Mouse (Mus musculus) layer of hippocampus, postnatal 10 days (tissue): Measurements from ENCODE around the gene Rb1. TPM values are rescaled to one million over a fixed set of nuclear protein-coding genes. Genes with fewer than 3 reads are reported as not detected.

Experiments used
- DNase-seq, 2 experiments: peaks; one replicate each; pipeline ENCODE4 v3.0.0; 2021; ENCODE audit warnings: low spot score in 2 of 2
- microRNA-seq, 2 experiments: library from miRNA; unstranded; fragments of <30 nt; microRNA quantifications; one replicate each; pipeline ENCODE4 v1.2.0; 2021
- total RNA-seq, 2 experiments: library from RNA; stranded (reverse); gene quantifications; 2 replicates each; pipeline ENCODE4 v1.2.3; 2021

Rb1 gene
- total RNA-seq, 2 experiments from 2014 or later = 42.4 to 49.7 TPM

DNA sequence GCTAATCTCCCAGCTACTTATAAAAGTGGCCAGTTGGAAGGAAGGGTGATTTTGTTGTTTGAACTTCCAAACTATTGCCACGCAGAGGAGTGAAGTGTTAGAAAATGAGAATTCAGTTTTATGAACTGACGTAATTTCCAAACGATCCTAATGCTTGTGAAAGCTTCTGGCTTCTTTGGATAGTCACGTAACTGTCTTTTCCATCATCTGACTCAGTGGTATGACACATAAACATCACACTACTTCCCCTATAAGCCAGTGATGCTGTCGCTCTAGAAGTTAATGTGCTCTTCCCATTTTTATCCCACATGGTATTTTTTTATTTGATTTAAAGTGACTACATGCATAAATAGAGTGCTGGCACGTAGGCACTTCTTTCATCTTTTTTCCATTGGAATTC lies 157.0 kb downstream of the Rb1 start:
- no peak for DNase-seq

DNA sequence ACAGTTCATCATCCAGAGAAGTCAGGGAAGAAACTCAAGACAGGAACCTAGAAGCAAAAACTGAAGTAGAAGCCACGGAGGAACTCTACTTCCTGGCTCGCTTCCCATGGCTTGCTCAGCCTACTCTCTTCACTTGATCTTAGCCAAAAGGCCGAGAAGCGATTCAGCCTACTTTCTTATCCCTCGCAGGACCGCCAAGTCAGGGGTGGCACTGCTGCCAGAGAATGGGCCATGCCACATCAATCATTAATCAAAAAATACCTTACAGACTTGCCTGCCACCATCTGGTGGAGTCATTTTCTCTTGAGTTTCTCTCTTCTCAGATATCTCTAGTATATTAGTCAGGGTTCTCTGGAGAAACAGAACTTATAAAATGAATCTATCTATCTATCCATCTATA lies 160.5 kb downstream of the Rb1 start:
- no peak for DNase-seq

GRCm38 (mm10) chr14:73163363-73163998 lies 162.1 kb downstream of the Rb1 start:
- no peak for DNase-seq

- no peak for DNase-seq
These were observed 163.3 kb downstream of the Rb1 start for GRCm38 (mm10) chr14:73162192-73162800.

GRCm38 (mm10) chr14:73161303-73161702 lies 164.3 kb downstream of the Rb1 start:
- no peak for DNase-seq

DNA sequence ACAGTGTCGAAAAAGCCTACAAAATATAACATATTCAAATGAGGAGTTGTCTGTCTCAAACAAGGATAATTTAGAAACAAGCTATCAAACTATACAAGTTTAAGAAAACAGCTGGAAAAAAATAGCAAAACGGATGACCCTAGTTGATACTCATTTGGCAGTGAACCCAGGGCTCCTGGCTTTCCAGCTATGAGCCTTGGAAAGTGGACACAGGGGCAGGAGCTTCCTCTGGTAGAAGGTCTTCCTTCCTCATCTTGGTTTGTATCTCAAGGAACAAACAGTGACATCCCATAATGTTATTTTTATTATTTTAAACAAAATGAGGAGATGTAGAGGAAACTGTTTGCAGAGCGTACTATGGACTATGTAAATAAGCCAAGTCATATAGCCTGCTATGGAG lies 177.5 kb downstream of the Rb1 start:
- no peak for DNase-seq

GRCm38 (mm10) chr14:73146721-73147120 lies 178.9 kb downstream of the Rb1 start:
- no peak for DNase-seq

DNA sequence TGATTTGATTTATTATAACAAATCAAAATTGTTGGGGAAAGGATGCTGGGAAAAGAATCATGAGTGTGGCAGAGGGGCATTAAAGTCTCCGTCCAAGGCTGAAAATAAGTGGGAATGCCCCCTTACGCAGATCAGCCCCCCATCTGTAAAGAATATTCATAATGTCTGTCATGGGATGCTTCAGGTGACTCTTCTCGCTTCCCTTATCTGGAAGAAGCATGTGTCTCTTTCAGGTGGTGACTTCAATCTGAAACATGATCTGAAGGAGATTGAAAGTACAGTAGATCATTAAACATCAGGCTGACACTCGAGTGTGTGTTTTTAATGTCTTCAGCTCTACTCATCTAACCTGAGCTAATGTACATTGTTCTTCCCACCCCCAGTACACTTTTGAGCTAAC lies 180.1 kb downstream of the Rb1 start:
- DNase-seq = no peak

- no peak for DNase-seq
These were observed 181.8 kb downstream of the Rb1 start for GRCm38 (mm10) chr14:73143710-73144420.

GRCm38 (mm10) chr14:73142896-73143709 lies 182.5 kb downstream of the Rb1 start:
- peak; percentile 81 to 85 for DNase-seq

DNA sequence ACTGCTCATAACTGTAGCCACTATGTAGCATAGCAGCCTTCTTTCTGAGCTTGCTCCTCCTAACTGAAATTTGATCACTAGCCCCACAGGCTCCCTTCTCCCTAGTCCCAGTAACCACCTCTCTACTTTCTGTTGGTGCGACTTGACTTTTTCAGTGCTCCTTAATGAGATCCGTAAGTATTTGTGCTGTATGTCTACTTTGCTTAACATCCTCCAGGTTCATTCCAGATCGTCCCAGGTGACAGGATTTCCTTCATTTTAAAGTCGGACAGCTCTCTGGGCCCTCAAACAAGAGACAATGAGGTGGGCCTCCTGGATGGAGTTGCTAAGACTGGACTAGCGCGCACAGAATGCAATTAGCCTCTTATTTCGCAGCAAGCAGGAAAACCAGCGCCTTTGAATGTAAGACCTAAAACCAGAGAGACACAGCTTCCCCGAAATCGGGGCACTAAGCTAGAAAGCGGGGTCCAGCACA lies 183.2 kb downstream of the Rb1 start:
- DNase-seq = no peak

GRCm38 (mm10) chr14:73141800-73142199 lies 183.8 kb downstream of the Rb1 start:
- DNase-seq = no peak

GRCm38 (mm10) chr14:73139866-73140265 lies 185.8 kb downstream of the Rb1 start:
- DNase-seq = no peak

DNA sequence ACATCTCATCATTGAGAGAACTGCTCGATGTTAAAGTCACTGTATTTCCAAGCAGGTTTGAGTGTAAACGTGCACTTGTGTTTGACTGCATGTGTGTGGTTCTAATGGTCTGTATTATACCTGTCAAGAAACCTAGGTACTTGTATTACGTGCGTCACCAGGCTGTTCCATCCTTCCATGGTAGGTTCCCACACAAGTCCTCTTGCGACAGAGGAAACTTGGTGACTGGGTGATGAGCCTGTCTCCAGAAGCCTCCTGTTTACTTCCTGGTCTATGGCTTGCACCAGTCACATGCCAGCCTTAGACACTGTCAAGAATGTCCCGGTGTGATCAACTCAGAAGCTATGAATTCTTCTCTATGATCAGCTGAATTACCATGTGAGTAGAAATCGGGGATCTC lies 187.1 kb downstream of the Rb1 start:
- no peak for DNase-seq

GRCm38 (mm10) chr14:73137234-73137633 lies 188.4 kb downstream of the Rb1 start:
- no peak for DNase-seq

Small RNAs within 50 kb of the gene (microRNA-seq; reads per million reads assigned to microRNA genes)
- gene Mir687 = 0 reads per million in 2 experiments

Other genes starting within 250 kb of the Rb1 start
- 10 to 100 TPM; 33.0 to 33.1 TPM for gene Rcbtb2, start 202.8 kb downstream of the Rb1 start, total RNA-seq
- gene Lpar6, start 87.9 kb downstream of the Rb1 start, total RNA-seq = 1 to 10 TPM; 1.8 TPM
- 100 to 1,000 TPM; 792 to 848 TPM for gene Itm2b, start 59.5 kb upstream of the Rb1 start, total RNA-seq
- 10 to 100 TPM; 34.0 to 35.7 TPM for gene Med4, start 184.2 kb upstream of the Rb1 start, total RNA-seq
- gene Sucla2, start 199.5 kb upstream of the Rb1 start, total RNA-seq = 100 to 1,000 TPM; 136 to 151 TPM
- gene Nudt15, start 222.4 kb upstream of the Rb1 start, total RNA-seq = 1 to 10 TPM; 5.7 to 7.4 TPM